Mouse (Mus musculus): Measurements from ENCODE around the gene Cd68. TPM values are rescaled to one million over a fixed set of nuclear protein-coding genes. Genes with fewer than 3 reads are reported as not detected.
"Not testable (repeated sequence)": the region's sequence is repeated elsewhere in the genome, so short reads cannot be mapped to it uniquely, and the experiment has no call there.

The Cd68 gene
- polyA plus RNA-seq, 1 experiment from 2014 or later, result 5.5 TPM

GRCm38 (mm10) chr11:69707873-69708381 is 42.0 kb upstream of the Cd68 start:
- Histone ChIP-seq H3K27ac (ENCODE audit: low read depth, low read length) (no peak overlapping the region), H3K9ac (ENCODE audit: low read length) (no peak overlapping the region), H3K27me3 (ENCODE audit: control insufficient read depth, insufficient read depth, low read length) (no peaks in the 10 kb centered on the region), H3K4me1 (ENCODE audit: control insufficient read depth, insufficient read depth, low read length) (no peaks in the 10 kb centered on the region), H3K9me3 (ENCODE audit: control insufficient read depth, low read length) (no peaks in the 10 kb centered on the region), H3K4me3 (ENCODE audit: low read depth, low read length) (no peak overlapping the region), H3K4me2 (ENCODE audit: low read depth) (no peak overlapping the region), H3K36me3 (ENCODE audit: control insufficient read depth, insufficient read depth, low read length) (no peaks in the 10 kb centered on the region)
- DNase-seq (ENCODE audit: low spot score) (no peak), ATAC-seq (ENCODE audit: insufficient read depth, low FRiP score, low TSS enrichment) (no peak)
- WGBS, result 89% methylated on average over 4 of the region's 4 CpGs

- no peaks in the 10 kb centered on the region for H3K4me1 ChIP-seq (ENCODE audit: control insufficient read depth, insufficient read depth, low read length)
- H3K4me2 ChIP-seq (ENCODE audit: low read depth), result no peak overlapping the region
- no peaks in the 10 kb centered on the region for H3K36me3 ChIP-seq (ENCODE audit: control insufficient read depth, insufficient read depth, low read length)
- 83% methylated on average over 4 of the region's 4 CpGs for WGBS
- no peak overlapping the region for H3K9ac ChIP-seq (ENCODE audit: low read length)
- no peaks in the 10 kb centered on the region for H3K27me3 ChIP-seq (ENCODE audit: control insufficient read depth, insufficient read depth, low read length)
- H3K4me3 ChIP-seq (ENCODE audit: low read depth, low read length), result no peak overlapping the region
- H3K27ac ChIP-seq (ENCODE audit: low read depth, low read length), result no peak overlapping the region
- no peak for ATAC-seq (ENCODE audit: insufficient read depth, low FRiP score, low TSS enrichment)
- DNase-seq (ENCODE audit: low spot score), result no peak
- no peaks in the 10 kb centered on the region for H3K9me3 ChIP-seq (ENCODE audit: control insufficient read depth, low read length)
Observed at GRCm38 (mm10) chr11:69707480-69707847, 41.5 kb upstream of the Cd68 start.

- no peak overlapping the region for H3K27ac ChIP-seq (ENCODE audit: low read depth, low read length)
- ATAC-seq (ENCODE audit: insufficient read depth, low FRiP score, low TSS enrichment) (no peak), DNase-seq (ENCODE audit: low spot score) (no peak)
- no peak overlapping the region for H3K4me3 ChIP-seq (ENCODE audit: low read depth, low read length)
- H3K9me3 ChIP-seq (ENCODE audit: control insufficient read depth, low read length), result no peaks in the 10 kb centered on the region
- no peaks in the 10 kb centered on the region for H3K27me3 ChIP-seq (ENCODE audit: control insufficient read depth, insufficient read depth, low read length)
- no peak overlapping the region for H3K4me2 ChIP-seq (ENCODE audit: low read depth)
- WGBS, result 43% methylated on average over 6 of the region's 6 CpGs
- no peak overlapping the region for H3K9ac ChIP-seq (ENCODE audit: low read length)
- no peaks in the 10 kb centered on the region for H3K36me3 ChIP-seq (ENCODE audit: control insufficient read depth, insufficient read depth, low read length)
- no peaks in the 10 kb centered on the region for H3K4me1 ChIP-seq (ENCODE audit: control insufficient read depth, insufficient read depth, low read length)
Observed at GRCm38 (mm10) chr11:69706775-69707479, 41.0 kb upstream of the Cd68 start.

GRCm38 (mm10) chr11:69704613-69705010 is 38.7 kb upstream of the Cd68 start:
- H3K4me2 ChIP-seq (ENCODE audit: low read depth), result no peak overlapping the region
- no peaks in the 10 kb centered on the region for H3K9me3 ChIP-seq (ENCODE audit: control insufficient read depth, low read length)
- H3K4me1 ChIP-seq (ENCODE audit: control insufficient read depth, insufficient read depth, low read length), result no peaks in the 10 kb centered on the region
- H3K27me3 ChIP-seq (ENCODE audit: control insufficient read depth, insufficient read depth, low read length), result no peaks in the 10 kb centered on the region
- ATAC-seq (ENCODE audit: insufficient read depth, low FRiP score, low TSS enrichment) (no peak), DNase-seq (ENCODE audit: low spot score) (no peak)
- WGBS, result 67% methylated on average over 2 of the region's 2 CpGs
- no peak overlapping the region for H3K27ac ChIP-seq (ENCODE audit: low read depth, low read length)
- no peaks in the 10 kb centered on the region for H3K36me3 ChIP-seq (ENCODE audit: control insufficient read depth, insufficient read depth, low read length)
- H3K4me3 ChIP-seq (ENCODE audit: low read depth, low read length), result no peak overlapping the region
- no peak overlapping the region for H3K9ac ChIP-seq (ENCODE audit: low read length)

- no peaks in the 10 kb centered on the region for H3K36me3 ChIP-seq (ENCODE audit: control insufficient read depth, insufficient read depth, low read length)
- H3K27me3 ChIP-seq (ENCODE audit: control insufficient read depth, insufficient read depth, low read length), result no peaks in the 10 kb centered on the region
- no peak overlapping the region for H3K9ac ChIP-seq (ENCODE audit: low read length)
- H3K4me1 ChIP-seq (ENCODE audit: control insufficient read depth, insufficient read depth, low read length), result no peaks in the 10 kb centered on the region
- DNase-seq (ENCODE audit: low spot score) (no peak), ATAC-seq (ENCODE audit: insufficient read depth, low FRiP score, low TSS enrichment) (no peak)
- WGBS, result 72% methylated on average over 8 of the region's 8 CpGs
- no peak overlapping the region for H3K4me3 ChIP-seq (ENCODE audit: low read depth, low read length)
- no peak overlapping the region for H3K4me2 ChIP-seq (ENCODE audit: low read depth)
- H3K27ac ChIP-seq (ENCODE audit: low read depth, low read length), result no peak overlapping the region
- H3K9me3 ChIP-seq (ENCODE audit: control insufficient read depth, low read length), result no peaks in the 10 kb centered on the region
Observed at GRCm38 (mm10) chr11:69703814-69704612, 38.1 kb upstream of the Cd68 start.

GRCm38 (mm10) chr11:69703381-69703780 is 37.4 kb upstream of the Cd68 start:
- ATAC-seq (ENCODE audit: insufficient read depth, low FRiP score, low TSS enrichment); H3K27ac ChIP-seq (ENCODE audit: low read depth, low read length); H3K9me3 ChIP-seq (ENCODE audit: control insufficient read depth, low read length); H3K36me3 ChIP-seq (ENCODE audit: control insufficient read depth, insufficient read depth, low read length); DNase-seq (ENCODE audit: low spot score); H3K4me1 ChIP-seq (ENCODE audit: control insufficient read depth, insufficient read depth, low read length); H3K4me3 ChIP-seq (ENCODE audit: low read depth, low read length); H3K27me3 ChIP-seq (ENCODE audit: control insufficient read depth, insufficient read depth, low read length); H3K4me2 ChIP-seq (ENCODE audit: low read depth); H3K9ac ChIP-seq (ENCODE audit: low read length): not testable (repeated sequence)
- 70% methylated on average over 2 of the region's 3 CpGs for WGBS

GRCm38 (mm10) chr11:69702886-69703285 is 36.9 kb upstream of the Cd68 start:
- H3K27ac ChIP-seq (ENCODE audit: low read depth, low read length); H3K27me3 ChIP-seq (ENCODE audit: control insufficient read depth, insufficient read depth, low read length); H3K9me3 ChIP-seq (ENCODE audit: control insufficient read depth, low read length); H3K4me2 ChIP-seq (ENCODE audit: low read depth); H3K4me3 ChIP-seq (ENCODE audit: low read depth, low read length); DNase-seq (ENCODE audit: low spot score); H3K4me1 ChIP-seq (ENCODE audit: control insufficient read depth, insufficient read depth, low read length); H3K9ac ChIP-seq (ENCODE audit: low read length); ATAC-seq (ENCODE audit: insufficient read depth, low FRiP score, low TSS enrichment); H3K36me3 ChIP-seq (ENCODE audit: control insufficient read depth, insufficient read depth, low read length): not testable (repeated sequence)
- 94% methylated on average over 10 of the region's 10 CpGs for WGBS

- ATAC-seq (ENCODE audit: insufficient read depth, low FRiP score, low TSS enrichment), result no peak
Observed at GRCm38 (mm10) chr11:69699595-69699994, 33.6 kb upstream of the Cd68 start.

More at GRCm38 (mm10) chr11:69699595-69699994, 33.6 kb upstream of the Cd68 start:
- Histone ChIP-seq H3K4me1 (ENCODE audit: control insufficient read depth, insufficient read depth, low read length) (peaks cover 9% of the 10 kb centered on the region; the same call in 1 of the 2 replicates), H3K36me3 (ENCODE audit: control insufficient read depth, insufficient read depth, low read length) (no peaks in the 10 kb centered on the region), H3K27me3 (ENCODE audit: control insufficient read depth, insufficient read depth, low read length) (0 out of 2 replicates have a peak, but pooled peaks cover 3% of the 10 kb centered on the region), H3K27ac (ENCODE audit: low read depth, low read length) (no peak overlapping the region), H3K4me3 (ENCODE audit: low read depth, low read length) (no peak overlapping the region), H3K4me2 (ENCODE audit: low read depth) (no peak overlapping the region), H3K9me3 (ENCODE audit: control insufficient read depth, low read length) (no peaks in the 10 kb centered on the region), H3K9ac (ENCODE audit: low read length) (no peak overlapping the region)
- no peak for DNase-seq (ENCODE audit: low spot score)
- WGBS, result 54% methylated on average over 1 of the region's 1 CpGs

Measured in neural tube, embryonic 11.5 days (tissue).